Mouse (Mus musculus): ENCODE measurements at regions not wholly inside any gene's neighbourhood (a gene's known extent, or its start where the extent isn't known, plus 50 kb on each side); places are given as distances from the start of the nearest gene placed in this dataset.

DNA sequence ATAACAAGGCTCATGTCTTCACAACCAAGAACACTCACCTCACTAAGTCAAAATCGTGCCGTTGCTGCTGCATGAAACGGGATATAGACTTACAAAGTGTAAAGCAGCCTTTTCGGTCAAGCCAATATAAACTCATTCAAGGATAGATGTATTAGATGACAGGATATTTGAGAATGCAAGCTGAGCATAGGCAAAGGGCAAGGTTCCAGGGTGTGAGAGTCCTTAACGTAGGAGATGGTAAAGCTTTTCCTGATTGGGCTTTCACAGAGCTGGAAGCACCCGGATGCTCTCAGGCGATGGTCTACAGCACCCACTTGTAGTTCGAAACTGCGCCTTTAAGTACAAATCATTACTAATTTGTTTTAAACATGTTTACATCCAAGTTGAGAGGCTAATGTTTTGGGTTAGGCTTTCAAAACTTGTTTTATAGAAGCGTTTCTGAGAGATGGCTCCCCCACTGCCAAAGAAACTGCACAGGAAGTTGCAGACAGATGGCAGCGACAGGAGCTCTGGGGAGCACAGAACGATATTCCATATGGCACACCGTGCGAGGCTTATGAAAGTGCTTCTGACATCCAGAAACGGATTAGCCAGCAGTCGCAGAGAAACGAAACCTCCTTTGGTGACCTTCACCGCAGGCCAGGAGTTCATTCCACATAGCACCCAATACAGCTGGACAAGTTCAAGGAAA is 54.1 kb upstream of the Rell1 start:
- peak overlapping the region; percentile 75 for H3K27ac ChIP-seq
- H3K4me3 ChIP-seq = no peak overlapping the region
- intact Hi-C loops (cut with DNase I) = no loop called here
- no peak for TF ChIP-seq CTCF (IDR thresholded peaks at IDR 0.05)
- DNase-seq (ENCODE audit: extremely low spot score in 1 of 2, low spot score in 2 of 2) = peak; percentile 39 to 64

DNA sequence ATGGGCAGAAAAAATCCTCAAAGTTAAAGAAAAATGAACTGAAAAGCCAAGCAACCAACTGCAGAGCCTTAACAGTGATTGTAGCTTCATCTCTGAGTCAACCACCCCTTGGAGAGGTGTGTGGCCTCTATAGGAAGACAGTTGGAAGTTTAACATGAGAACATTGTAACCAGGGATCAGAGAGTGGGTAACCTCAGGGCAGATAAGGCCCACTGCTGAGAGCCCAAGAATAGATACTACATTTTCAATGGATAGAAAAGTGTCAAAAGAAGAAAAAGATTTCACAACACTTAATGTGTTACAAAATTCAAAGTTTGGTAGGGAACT is 54.6 kb upstream of the Rell1 start:
- H3K4me3 ChIP-seq = no peak overlapping the region
- no peak for TF ChIP-seq CTCF (IDR thresholded peaks at IDR 0.05)
- intact Hi-C loops (cut with DNase I) = no loop called here
- DNase-seq (ENCODE audit: extremely low spot score in 1 of 2, low spot score in 2 of 2) = no peak
- H3K27ac ChIP-seq = peak overlapping the region; percentile 75

DNA sequence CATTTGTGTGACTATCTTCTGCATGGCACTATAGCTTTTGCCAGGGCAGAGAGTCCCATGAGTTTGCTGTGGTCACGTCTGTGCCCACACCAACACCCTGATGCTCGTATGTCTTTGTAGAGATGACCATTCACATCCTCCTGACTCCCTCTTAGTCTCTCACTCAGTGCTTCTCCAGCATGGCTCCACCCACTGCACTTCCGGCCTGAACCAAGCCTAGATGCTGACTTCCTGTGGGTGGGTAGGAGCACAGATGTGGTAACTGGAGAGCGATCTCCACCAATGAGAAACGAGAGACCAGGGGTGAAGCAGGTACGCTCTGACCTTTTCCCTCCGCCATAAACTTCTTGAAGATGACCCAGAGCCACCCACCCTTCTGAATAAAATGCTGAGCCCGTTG is 55.7 kb upstream of the Rell1 start:
- no peak for DNase-seq (ENCODE audit: extremely low spot score in 1 of 2, low spot score in 2 of 2)
- Histone ChIP-seq H3K27ac (no peak overlapping the region), H3K4me3 (no peak overlapping the region)
- intact Hi-C loops (cut with DNase I) = no loop called here
- no peak for TF ChIP-seq CTCF (IDR thresholded peaks at IDR 0.05)

DNA sequence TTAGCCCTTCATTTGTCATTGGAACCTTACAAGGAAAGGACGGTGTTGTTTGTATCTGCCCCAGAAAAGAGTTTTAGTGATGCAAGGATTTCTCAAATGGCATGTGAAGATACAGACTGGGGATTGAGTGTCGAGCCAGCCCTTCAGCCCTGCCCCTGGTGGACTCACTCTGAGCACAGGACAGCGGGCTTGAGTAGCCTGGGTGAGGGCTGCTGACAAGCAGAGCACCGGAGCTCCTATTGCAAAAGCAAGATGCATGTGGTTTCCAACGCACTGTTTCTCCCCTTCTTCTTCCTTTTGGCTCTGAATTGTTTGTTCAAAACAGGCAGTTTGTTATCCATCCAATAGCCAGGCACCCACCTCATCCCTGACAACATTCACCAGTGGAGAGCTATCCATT is 59.0 kb upstream of the Rell1 start:
- no peak for DNase-seq (ENCODE audit: extremely low spot score in 1 of 2, low spot score in 2 of 2)
- H3K4me3 ChIP-seq = no peak overlapping the region
- TF ChIP-seq CTCF (IDR thresholded peaks at IDR 0.05) = no peak
- intact Hi-C loops (cut with DNase I) = no loop called here
- H3K27ac ChIP-seq = no peak overlapping the region

DNA sequence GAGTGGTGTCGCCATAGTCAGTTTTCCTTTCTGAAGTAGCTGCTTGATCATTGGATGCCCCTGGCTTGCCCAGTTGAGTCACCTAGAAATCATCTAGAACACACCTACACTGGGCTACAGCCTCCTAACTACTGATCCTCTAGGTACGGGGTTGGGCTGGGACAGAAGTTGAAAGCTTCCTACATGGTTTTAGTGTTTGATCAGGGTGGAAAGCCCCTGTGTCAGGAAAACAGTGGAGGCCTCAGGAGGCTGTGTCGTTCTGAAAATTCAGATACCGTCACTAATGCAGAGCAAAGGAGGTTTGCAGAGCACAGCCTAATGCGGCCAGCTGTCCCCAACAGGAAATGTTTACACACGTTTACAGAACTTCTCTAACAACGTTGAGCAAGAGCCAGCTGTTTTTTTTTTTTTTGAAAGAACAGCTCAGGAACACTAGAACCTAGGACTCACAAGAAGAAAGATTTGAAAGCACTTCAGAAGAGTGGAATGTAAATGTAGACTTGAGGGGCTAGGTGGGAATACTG is 61.0 kb upstream of the Rell1 start:
- DNase-seq (ENCODE audit: extremely low spot score in 1 of 2, low spot score in 2 of 2) = no peak
- no peak for TF ChIP-seq CTCF (IDR thresholded peaks at IDR 0.05)
- no peak overlapping the region for H3K4me3 ChIP-seq
- intact Hi-C loops (cut with DNase I) = no loop called here
- H3K27ac ChIP-seq = no peak overlapping the region

DNA sequence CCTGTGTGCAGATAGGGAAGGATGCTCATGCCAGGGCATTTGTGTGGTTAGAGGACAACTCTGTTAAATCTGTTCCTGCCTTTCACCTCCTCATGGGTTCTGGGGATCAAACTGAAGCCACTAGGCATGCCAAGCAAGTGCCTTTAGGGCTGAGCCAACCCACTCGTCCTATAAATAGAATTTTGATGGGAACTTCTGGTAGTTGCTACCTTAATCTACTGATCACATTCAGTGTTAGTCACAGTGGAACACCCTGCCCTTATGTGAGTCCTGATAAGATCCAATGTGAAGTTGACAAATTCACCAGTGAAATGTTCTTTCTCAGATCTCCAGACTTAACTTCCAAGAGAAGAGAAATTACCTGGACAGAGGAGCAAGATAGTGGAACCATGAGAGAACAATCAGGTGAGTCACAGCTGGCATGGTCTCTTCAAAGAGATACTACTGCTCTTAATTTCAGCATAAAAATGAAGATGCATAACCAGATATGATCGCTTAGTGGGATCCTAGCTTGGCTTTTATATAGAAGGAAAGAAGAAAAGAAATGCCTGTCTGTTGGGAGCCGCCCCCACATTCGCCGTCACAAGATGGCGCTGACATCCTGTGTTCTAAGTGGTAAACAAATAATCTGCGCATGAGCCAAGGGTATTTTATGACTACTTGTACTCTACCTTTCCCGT is 61.7 kb upstream of the Rell1 start:
- DNase-seq (ENCODE audit: extremely low spot score in 1 of 2, low spot score in 2 of 2) = no peak
- TF ChIP-seq CTCF (IDR thresholded peaks at IDR 0.05) = no peak; the same call in 1 of the 2 replicates
- intact Hi-C loops (cut with DNase I) = no loop called here

DNA sequence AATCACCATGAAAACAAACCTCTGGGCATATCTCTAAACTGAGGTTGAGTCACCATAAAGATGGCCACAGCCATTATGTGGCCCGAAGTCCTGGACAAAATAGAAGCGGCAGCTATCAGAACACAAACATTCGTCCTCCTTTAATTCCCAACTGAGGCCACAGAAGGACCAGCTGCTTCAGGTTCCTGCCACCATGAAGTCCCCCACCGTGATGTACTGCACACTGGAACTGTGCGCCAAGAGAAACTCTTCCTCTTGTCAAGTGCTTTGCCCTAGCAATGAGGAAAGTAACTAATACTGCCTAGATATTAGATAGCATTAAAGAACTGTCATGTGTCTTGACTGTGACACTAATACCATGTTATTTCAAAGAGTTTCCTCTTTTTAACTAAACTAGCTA is 54.4 kb upstream of the Pgm2 start:
- intact Hi-C loops (cut with DNase I) = no loop called here
- no peak overlapping the region for H3K27ac ChIP-seq
- TF ChIP-seq CTCF (IDR thresholded peaks at IDR 0.05) = no peak

More for the DNA sequence above, 61.7 kb upstream of the Rell1 start:
- Histone ChIP-seq H3K4me3 (peak overlapping the region; percentile 22; the same call in 1 of the 2 replicates), H3K27ac (peak overlapping the region; percentile 38; the same call in 1 of the 2 replicates)

DNA sequence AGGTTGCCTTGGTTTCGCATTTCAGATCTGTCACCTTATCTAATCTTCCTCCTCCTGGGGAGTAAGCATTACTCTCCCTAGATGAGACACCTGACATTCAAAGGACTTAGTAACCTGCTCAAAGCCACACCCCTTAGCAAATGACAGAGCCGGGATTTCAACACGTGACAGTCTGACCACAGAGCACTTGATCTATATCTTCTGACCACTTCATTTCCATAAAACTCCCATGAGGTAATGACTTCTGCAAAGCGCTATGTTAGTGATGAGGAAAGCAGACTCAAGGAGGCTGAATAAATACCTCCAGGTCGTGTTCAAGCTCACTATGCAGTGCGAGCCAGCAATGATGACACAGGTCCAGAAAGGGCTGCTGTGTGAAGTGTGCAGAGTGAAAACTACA is 52.1 kb upstream of the Pgm2 start:
- no peak overlapping the region for H3K27ac ChIP-seq
- TF ChIP-seq CTCF (IDR thresholded peaks at IDR 0.05) = no peak
- H3K4me3 ChIP-seq = no peak overlapping the region
- intact Hi-C loops (cut with DNase I) = no loop called here
- DNase-seq (ENCODE audit: extremely low spot score in 1 of 2, low spot score in 2 of 2) = no peak

More for the DNA sequence above, 54.4 kb upstream of the Pgm2 start:
- peak overlapping the region; percentile 21 for H3K4me3 ChIP-seq
- DNase-seq (ENCODE audit: extremely low spot score in 1 of 2, low spot score in 2 of 2) = no peak

Measured in left cerebral cortex, adult 2 months (tissue).